Mouse (Mus musculus): ENCODE measurements at regions not wholly inside any gene's neighbourhood (a gene's known extent, or its start where the extent isn't known, plus 50 kb on each side); places are given as distances from the start of the nearest gene placed in this dataset.
"Not testable (repeated sequence)": the region's sequence is repeated elsewhere in the genome, so short reads cannot be mapped to it uniquely, and the experiment has no call there.

GRCm38 (mm10) chrX:50675356-50675755 lies 165.5 kb upstream of the Stk26 start:
- no peak for DNase-seq

DNA sequence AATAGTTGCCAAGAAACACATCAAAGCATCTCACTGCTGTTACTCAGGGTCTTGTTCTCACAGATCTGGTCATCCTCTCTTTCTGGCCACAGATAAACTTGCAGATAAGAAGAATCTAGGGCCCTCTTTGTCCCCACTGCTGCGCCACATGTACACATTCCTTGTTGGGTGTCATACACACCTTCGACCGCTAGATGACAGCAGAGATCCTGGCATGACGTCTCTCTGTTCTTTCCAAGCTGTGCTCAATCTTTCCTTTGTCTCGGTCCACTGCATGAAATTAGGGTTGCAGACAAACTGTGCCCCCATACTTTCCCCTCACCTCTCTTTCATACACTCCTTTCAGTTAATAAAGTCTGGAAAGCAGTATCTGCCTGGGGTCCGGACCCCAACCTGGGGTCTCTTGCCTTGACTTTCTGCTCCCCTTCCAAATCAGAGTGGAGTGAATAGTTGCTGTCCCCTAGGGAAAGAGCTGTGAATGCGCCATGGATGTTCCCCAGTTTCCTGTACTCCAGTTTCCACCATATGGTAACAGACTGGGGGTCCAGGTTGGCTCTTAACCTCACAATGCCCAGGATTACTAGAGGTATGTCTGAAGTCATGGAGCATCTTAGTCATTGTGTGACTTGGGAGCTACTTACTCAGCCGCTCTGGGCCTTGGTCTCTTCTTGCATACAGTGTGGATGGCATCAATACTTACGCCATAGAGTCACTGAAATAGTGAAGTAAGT lies 182.8 kb upstream of the Stk26 start:
- DNase-seq: peak; percentile 12

DNA sequence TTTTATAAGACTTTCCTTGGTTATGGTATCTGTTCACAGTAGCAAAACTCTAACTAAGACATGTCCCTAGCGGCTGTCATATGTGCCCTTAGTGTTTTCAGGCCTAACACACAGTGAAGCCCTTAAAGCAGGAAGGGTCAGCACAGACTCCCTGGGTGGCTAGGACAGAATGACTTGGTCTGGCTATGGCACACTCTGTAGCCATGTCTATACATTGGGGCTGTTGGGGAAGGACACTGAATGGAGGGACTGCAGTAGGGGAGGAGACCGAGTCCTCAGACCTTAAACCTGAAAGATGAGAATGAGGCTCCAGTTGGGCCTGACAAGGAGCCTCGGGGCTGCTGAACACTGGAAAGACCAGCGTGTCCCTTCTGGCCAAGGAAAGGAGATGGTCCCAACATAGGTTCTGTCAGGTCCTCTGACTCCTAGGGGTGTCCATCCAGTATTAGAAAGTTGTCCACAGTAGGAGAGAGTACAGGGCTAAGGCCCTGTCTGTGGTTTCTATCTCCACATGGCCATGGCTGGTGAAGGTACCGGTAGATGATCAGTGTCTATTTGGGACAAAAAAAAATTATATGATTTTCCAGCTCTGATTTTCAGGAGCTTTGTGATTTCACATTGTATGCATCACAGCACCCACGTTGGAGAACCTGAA lies 183.5 kb upstream of the Stk26 start:
- no peak for DNase-seq

DNA sequence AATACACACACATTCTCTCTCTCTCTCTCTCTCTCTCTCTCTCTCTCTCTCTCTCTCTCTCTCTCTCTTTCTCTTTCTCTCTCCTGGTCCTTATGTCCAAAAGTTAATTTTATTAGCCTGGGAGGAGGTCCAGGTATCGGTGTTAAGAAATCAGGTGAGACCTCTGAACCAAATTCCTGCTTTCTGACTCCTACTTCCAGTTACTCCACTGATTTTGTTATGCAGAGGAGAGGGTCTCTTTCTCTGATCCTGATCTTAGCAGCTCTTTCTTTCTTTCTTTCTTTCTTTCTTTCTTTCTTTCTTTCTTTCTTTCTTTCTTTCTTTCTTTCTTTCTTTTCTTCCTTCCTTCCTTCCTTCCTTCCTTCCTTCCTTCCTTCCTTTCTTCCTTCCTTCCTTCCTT lies 185.5 kb upstream of the Stk26 start:
- DNase-seq: not testable (repeated sequence)

- no peak for DNase-seq
These were observed 199.5 kb upstream of the Stk26 start for GRCm38 (mm10) chrX:50641347-50641746.

DNA sequence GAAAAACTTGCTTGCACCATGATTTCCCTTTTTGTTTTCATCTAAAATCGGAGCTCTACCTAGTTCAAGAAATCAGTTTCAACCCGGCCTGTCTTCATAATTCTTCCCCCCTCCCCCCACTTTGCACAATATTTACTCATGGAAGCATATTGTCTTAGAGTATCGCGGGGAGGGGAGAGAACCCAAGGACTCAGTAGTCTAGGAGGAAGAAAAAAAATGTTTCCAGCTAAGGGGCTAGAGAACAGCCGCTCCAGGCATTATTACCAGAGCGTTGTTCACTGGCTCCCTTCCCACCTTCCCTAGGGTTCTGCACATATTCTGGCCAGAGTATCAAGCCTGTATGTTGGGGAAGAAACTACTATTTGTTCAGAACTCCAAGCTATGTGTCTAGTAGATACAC lies 205.2 kb upstream of the Stk26 start:
- DNase-seq: no peak

DNA sequence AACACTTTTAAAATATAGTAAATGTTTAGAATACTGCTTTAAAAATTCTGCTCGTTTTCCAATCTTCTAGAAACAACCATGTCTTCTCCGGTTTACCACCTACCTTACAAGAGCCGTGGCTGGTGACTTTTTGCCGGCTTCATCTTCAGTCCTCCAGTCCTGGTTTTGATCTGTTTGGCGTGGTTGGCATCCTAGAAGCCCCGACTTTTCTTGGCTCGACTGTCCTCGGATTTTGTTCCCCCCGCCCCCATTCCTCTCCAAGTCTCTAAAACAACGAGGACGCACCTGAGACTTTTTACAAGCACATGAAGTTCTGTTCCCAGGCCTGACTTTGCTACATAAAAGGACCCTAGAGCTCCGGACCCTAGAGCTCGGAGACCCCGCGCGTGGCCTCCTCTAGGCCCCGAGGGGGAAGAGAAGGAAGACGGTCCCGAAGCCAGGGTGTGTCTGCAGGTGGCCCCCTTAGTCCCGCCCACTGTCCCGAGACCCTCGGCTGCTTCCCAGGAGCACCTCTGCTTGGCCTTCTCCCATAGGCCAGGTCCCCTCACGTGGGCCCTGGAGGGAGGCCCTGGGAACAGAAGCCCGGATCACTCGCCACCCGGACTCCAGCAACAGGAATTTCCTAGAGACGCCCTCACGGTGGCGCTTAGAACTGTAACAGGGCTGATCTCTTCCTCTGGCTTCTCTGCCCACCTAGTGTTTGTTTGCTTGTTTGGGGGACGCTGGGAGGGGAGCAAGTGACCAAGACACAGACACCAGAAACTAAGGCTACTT lies 205.8 kb upstream of the Stk26 start:
- peak; percentile 90 for DNase-seq

- no peak for DNase-seq
These were observed 204.2 kb upstream of the Olfr1324 start for GRCm38 (mm10) chrX:50632536-50632935.

DNA sequence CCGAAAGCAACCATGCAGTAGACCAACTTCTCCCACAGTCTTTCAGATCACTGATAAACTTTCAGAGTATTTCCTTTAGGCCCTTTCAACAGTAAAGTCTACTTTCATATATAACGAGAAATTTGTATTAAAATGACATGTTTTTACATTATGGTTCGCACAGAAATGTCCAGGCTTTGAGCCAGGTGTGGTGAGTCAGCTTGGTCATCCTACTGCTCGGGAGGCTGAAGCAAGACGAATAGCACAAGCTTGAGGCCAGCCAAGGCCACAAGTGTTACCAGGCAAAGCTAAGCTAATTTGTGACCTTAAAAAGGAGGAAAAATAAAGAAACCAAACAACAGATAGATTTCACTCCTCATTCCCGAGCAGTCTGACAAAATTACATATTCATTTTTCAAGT lies 197.0 kb upstream of the Olfr1324 start:
- no peak for DNase-seq

DNA sequence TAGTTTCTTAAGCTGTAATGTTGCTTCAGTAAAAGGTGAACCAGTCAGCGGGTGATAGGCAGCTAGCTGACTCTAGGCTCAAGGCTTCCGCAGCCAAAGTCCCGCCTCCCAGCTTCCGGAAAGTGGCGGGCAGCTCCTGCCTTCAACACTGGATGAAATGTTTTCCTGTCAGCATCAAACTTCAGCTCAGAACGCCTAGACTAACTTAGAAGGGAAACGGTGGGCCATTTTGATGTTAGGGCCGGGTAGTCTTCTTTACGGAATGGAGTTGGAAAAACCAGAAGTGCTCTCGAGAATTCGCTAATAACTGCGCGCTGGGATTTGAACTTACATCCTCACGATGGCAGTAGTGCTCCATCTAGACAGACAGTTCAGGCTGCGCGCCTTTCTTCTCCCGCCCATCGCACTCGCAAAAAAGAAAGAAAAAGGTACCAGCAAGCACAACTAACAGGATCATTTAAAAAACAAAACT lies 194.7 kb upstream of the Olfr1324 start:
- no peak for DNase-seq

GRCm38 (mm10) chrX:50620909-50621308 lies 192.6 kb upstream of the Olfr1324 start:
- DNase-seq: no peak

GRCm38 (mm10) chrX:50619919-50620318 lies 191.6 kb upstream of the Olfr1324 start:
- DNase-seq: no peak

GRCm38 (mm10) chrX:50618936-50619335 lies 190.6 kb upstream of the Olfr1324 start:
- no peak for DNase-seq

- not testable (repeated sequence) for DNase-seq
These were observed 188.6 kb upstream of the Olfr1324 start for GRCm38 (mm10) chrX:50616920-50617319.

GRCm38 (mm10) chrX:50614874-50615273 lies 186.6 kb upstream of the Olfr1324 start:
- peak; percentile 22 for DNase-seq

- not testable (repeated sequence) for DNase-seq
These were observed 186.1 kb upstream of the Olfr1324 start for GRCm38 (mm10) chrX:50614367-50614766.

- DNase-seq: no peak
These were observed 183.7 kb upstream of the Olfr1324 start for GRCm38 (mm10) chrX:50611765-50612591.

DNA sequence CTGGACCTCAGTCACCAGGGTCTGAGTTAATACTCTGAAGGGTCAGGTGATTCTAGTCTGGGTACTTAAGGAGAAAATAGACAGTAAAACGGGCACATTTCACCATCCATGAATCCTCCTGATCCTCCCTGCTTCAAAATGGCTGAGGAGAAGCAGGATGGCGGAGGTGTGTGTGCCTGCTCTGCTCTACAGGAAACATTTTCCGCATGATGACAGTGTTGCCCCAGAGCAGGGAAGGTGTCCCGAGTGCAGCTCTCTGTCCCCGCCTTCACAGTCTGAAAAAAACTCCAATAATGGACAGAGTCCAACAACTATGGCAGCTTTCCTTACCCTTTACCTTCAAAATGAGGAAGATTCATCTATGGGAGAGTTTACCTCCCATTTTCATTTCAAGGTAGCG lies 179.8 kb upstream of the Olfr1324 start:
- not testable (repeated sequence) for DNase-seq

DNA sequence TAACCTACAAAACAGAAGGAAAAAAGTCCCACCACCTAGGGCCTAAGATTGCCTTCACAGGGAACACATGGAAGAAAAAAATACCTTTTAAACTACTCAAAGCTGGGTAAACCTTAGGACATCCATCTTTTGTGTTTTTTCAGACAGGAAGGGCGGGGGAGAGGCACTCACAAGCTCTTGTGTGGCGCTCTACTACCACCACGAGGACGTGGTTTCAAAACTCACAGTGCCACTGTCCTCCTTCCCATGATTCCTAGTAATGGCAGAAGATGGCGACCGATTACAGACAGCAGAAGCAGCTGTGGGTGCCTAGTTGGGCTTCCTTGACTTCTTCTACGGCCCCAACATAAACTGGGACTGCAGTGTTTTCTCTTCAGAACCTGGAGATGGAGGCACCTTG lies 179.3 kb upstream of the Olfr1324 start:
- no peak for DNase-seq

GRCm38 (mm10) chrX:50605517-50605916 lies 177.2 kb upstream of the Olfr1324 start:
- not testable (repeated sequence) for DNase-seq

DNA sequence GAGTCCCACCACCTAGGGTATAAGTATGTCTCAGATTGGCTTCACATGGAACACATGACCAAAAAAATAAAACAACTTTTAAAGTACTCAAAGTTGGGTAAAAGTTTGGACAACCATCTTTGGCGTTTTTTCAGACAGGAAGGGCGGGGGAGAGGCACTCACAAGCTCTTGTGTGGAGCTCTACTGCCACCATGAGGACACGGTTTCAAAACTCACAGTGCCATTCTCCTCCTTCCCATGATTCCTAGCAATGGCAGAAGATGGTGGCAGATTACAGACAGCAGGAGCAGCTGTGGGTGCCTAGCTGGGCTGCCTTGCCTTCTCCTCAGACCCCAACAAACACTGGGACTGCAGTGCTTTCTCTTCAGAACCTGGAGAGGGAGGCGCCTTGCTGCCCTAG lies 176.7 kb upstream of the Olfr1324 start:
- not testable (repeated sequence) for DNase-seq

DNA sequence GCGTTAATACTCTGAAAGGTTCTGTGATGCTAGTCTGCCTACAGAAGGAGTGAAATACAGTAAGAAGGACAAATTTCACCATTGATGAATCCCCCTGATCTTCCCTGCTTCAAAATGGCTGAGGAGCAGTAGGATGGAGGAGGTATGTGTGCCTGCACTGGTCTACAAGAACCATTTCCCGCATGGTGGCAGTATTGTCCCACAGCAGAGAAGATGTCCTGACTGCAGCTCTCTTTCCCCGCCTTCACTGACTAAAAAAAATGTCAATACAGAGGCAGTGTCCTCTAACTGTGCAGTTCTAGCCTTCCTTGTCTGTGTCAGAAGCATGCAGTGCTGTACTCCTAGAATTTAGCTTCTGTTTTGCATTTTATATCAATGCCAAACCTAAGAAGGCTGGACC lies 174.6 kb upstream of the Olfr1324 start:
- DNase-seq: not testable (repeated sequence)

GRCm38 (mm10) chrX:50602461-50602875 lies 174.2 kb upstream of the Olfr1324 start:
- not testable (repeated sequence) for DNase-seq

All from layer of hippocampus, adult 9-11 months (tissue).